10 mouse cellular contexts compared by ENCODE assay signal in genomic region chr2:103480240-103480639, GRCm38 (mm10). TPM values are rescaled to one million over a fixed set of nuclear protein-coding genes. Genes with fewer than 3 reads are reported as not detected.
DNase-seq lines count a peak whose midpoint lies in the region; ATAC-seq and TF ChIP-seq lines count a peak whose summit lies in the region.
"Had no signal": no experiment of that assay in that cellular context is flagged by ENCODE, and none has a peak within 500 bp of the region (broad histone marks: within the 10 kb centered on the region; RNA-seq: fewer than 3 reads in every experiment).

No protein-coding gene starts in this region.

- H3K9me3 ChIP-seq in lung, postnatal 0 days (ENCODE audit: low read length): no peaks in the 10 kb centered on the region
- no peaks in the 10 kb centered on the region for H3K9me3 ChIP-seq in heart, embryonic 11.5 days (replicated peaks; ENCODE audit: control insufficient read depth, low read length)
- H3K9me3 ChIP-seq: lung, embryonic 15.5 days had no signal

- H3K36me3 ChIP-seq in lung, postnatal 0 days (ENCODE audit: insufficient read depth, low read length): peaks cover 6% of the 10 kb centered on the region; the same call in 1 of the 2 replicates
- no peaks in the 10 kb centered on the region for H3K36me3 ChIP-seq in heart, embryonic 11.5 days (ENCODE audit: control insufficient read depth, insufficient read depth, low read length)

- H3K27ac ChIP-seq in lung, postnatal 0 days (ENCODE audit: low read length): no peak overlapping the region
- peak overlapping the region; percentile 54 for H3K27ac ChIP-seq in heart, embryonic 11.5 days (ENCODE audit: low read depth, low read length)
- H3K27ac ChIP-seq: lung, embryonic 15.5 days had no signal

- no peaks in the 10 kb centered on the region for H3K27me3 ChIP-seq in lung, postnatal 0 days (replicated peaks; ENCODE audit: insufficient read depth, low read length)
- H3K27me3 ChIP-seq in heart, embryonic 11.5 days (ENCODE audit: control insufficient read depth, insufficient read depth, low read length): no peaks in the 10 kb centered on the region
- H3K27me3 ChIP-seq: lung, embryonic 15.5 days had no signal

- H3K9ac ChIP-seq in lung, postnatal 0 days (replicated peaks; ENCODE audit: low read depth): no peak overlapping the region
- no peak overlapping the region for H3K9ac ChIP-seq in heart, embryonic 11.5 days (ENCODE audit: low read depth, low read length)
- H3K9ac ChIP-seq: lung, embryonic 15.5 days had no signal

- TF ChIP-seq CTCF in lung, postnatal 0 days (IDR thresholded peaks at IDR 0.05): no peak
- TF ChIP-seq CTCF in lung, adult 2 months (IDR thresholded peaks at IDR 0.05; ENCODE audit: insufficient read depth, low read length): no peak

- DNase-seq in adrenal gland, adult 2 months: peak; percentile 54
- no peak for DNase-seq in adrenal gland, adult 18-20 months (ENCODE audit: low spot score in 2 of 2)
- DNase-seq in lung, postnatal 36 days: peak; percentile 41
- no peak for DNase-seq in lung, postnatal 0 days (ENCODE audit: low spot score)
- DNase-seq in spleen, postnatal 10 days (ENCODE audit: low spot score in 2 of 2): peak; percentile 51 to 59
- DNase-seq in urinary bladder, postnatal 4 days (ENCODE audit: low spot score in 2 of 2): no peak
- DNase-seq in lung, adult 2 months: no peak

- H3K4me3 ChIP-seq in lung, postnatal 0 days (ENCODE audit: low read depth, low read length): no peak overlapping the region
- H3K4me3 ChIP-seq in heart, embryonic 11.5 days (ENCODE audit: low read depth, low read length): no peak overlapping the region
- no peak overlapping the region for H3K4me3 ChIP-seq in lung, adult 2 months (replicated peaks; ENCODE audit: extremely low read depth, low read depth, low read length)
- H3K4me3 ChIP-seq: lung, embryonic 15.5 days had no signal

- H3K4me2 ChIP-seq in lung, postnatal 0 days (replicated peaks; ENCODE audit: low read depth, low read length): no peak overlapping the region; the same call in 1 of the 2 replicates
- peak overlapping the region; percentile 36 for H3K4me2 ChIP-seq in heart, embryonic 11.5 days
- H3K4me2 ChIP-seq: lung, embryonic 15.5 days had no signal

- H3K4me1 ChIP-seq in lung, postnatal 0 days (ENCODE audit: insufficient read depth, low read depth, low read length): peaks cover 4% of the 10 kb centered on the region; the same call in 1 of the 2 replicates
- H3K4me1 ChIP-seq in heart, embryonic 11.5 days (ENCODE audit: control insufficient read depth, insufficient read depth, low read length): 0 out of 2 replicates have a peak, but pooled peaks cover 7% of the 10 kb centered on the region
- peaks cover 11% of the 10 kb centered on the region for H3K4me1 ChIP-seq in lung, adult 2 months (ENCODE audit: control insufficient read depth, insufficient read depth, low read length)

- TF ChIP-seq POLR2A in lung, adult 2 months (IDR thresholded peaks at IDR 0.05; ENCODE audit: borderline replicate concordance, extremely low read depth, low read depth, low read length): no peak

- no peak for ATAC-seq in lung, postnatal 0 days
- ATAC-seq in heart, embryonic 11.5 days (replicated peaks; ENCODE audit: insufficient number of reproducible peaks, low FRiP score, low TSS enrichment): no peak
- ATAC-seq: hindbrain, embryonic 16.5 days had no signal

- no peak for TF ChIP-seq EP300 in lung, postnatal 0 days (IDR thresholded peaks at IDR 0.05)

- 68% methylated on average over 8 of the region's 8 CpGs for WGBS in lung, postnatal 0 days
- WGBS in heart, embryonic 11.5 days (ENCODE audit: insufficient replicate concordance): 74% methylated on average over 8 of the region's 8 CpGs
- 63% methylated on average over 8 of the region's 8 CpGs for WGBS in lung, adult 2 months

RNA-seq across cellular contexts. Expression of gene Cat, which starts 4.7 kb away (rescaled TPM):
- 100 to 1,000 TPM; 481 to 548 TPM for total RNA-seq in adrenal gland, adult 2 months (2021)
- polyA plus RNA-seq in adrenal gland, adult 2 months (2012; rRNA removed): 144 and 174 TPM in 2 replicates
- 100 to 1,000 TPM; 404 to 406 TPM for total RNA-seq in adrenal gland, adult 18-20 months (2021)
- 91.9 and 98.4 TPM in 2 replicates for polyA plus RNA-seq in lung, postnatal 0 days (2015; fragmentation: Nextera tagmentation; extraction: Ambion mirVana)
- 94.5 and 101 TPM in 2 replicates for polyA plus RNA-seq in heart, embryonic 11.5 days (2014; fragmentation: Nextera tagmentation; extraction: Ambion mirVana)
- polyA plus RNA-seq in lung, adult 2 months (2012; rRNA removed): 161 and 196 TPM in 2 replicates

Comparison
In these comparisons a context has a peak if more than half of its experiments do, and no peak if none do; other contexts are left out.
1. DNase-seq: peak in adrenal gland, adult 2 months (single experiment), lung, postnatal 36 days (single experiment) and spleen, postnatal 10 days (2 of 2); none in adrenal gland, adult 18-20 months (0 of 2), lung, postnatal 0 days (single experiment), urinary bladder, postnatal 4 days (0 of 2) and lung, adult 2 months (single experiment).